Mouse (Mus musculus) bone marrow macrophage, adult 2 months (primary cell): ENCODE results near the gene Eipr1. TPM values are rescaled to one million over a fixed set of nuclear protein-coding genes. Genes with fewer than 3 reads are reported as not detected.

Experiments
- H3K27ac ChIP-seq: 2 replicates; pipeline ENCODE4 v1.5.1; 2012; ENCODE audit warnings: low read depth, low read length; ENCODE audit not compliant: insufficient read depth
- H3K4me1 ChIP-seq: 2 replicates; pipeline ENCODE4 v1.6.1; 2012; ENCODE audit warnings: low read length; ENCODE audit not compliant: control insufficient read depth, insufficient read depth
- H3K4me3 ChIP-seq: 2 replicates; pipeline ENCODE4 v1.5.1; 2012; ENCODE audit warnings: mild to moderate bottlenecking, low read length, moderate library complexity; ENCODE audit not compliant: insufficient read depth
- CTCF ChIP-seq: IDR thresholded peaks from 2 replicates; pipeline ENCODE4 v1.5.1; 2012; ENCODE audit warnings: low read depth, mild to moderate bottlenecking, low read length, moderate library complexity
- POLR2A ChIP-seq: IDR thresholded peaks from 2 replicates; pipeline ENCODE4 v1.6.1; 2012; ENCODE audit warnings: mild to moderate bottlenecking, low read depth, low read length, borderline replicate concordance
- polyA plus RNA-seq: library from polyadenylated mRNA; stranded (reverse); fragments of >200 nt; gene quantifications from 2 replicates; pipeline ENCODE4 v1.2.4, GENCODE M21; 2012; ENCODE audit not compliant: missing spikeins, insufficient read depth, insufficient read length

Gene Eipr1
- polyA plus RNA-seq, 1 experiment, result 12.9 TPM

DNA sequence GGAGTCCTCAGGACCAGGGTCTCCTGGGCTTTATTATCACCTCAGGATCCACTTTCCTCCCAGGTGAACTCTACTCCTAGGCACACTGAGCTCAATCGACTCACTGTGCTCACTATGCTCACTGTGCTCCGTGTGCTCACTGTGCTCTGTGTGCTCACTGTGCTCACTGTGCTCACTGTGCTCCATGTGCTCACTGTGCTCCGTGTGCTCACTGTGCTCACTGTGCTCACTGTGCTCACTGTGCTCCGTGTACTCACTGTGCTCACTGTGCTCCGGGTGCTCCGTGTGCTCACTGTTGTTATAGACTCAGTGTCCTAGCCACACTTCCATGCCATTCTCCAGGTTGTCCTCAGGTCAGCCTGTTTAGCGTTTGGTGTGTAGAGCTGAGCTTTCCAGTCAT is 18.4 kb downstream of the Eipr1 start:
- Histone ChIP-seq H3K4me3 (no peak overlapping the region), H3K4me1 (no peaks in the 10 kb centered on the region), H3K27ac (no peak overlapping the region)
- TF ChIP-seq CTCF (no peak), POLR2A (no peak)

DNA sequence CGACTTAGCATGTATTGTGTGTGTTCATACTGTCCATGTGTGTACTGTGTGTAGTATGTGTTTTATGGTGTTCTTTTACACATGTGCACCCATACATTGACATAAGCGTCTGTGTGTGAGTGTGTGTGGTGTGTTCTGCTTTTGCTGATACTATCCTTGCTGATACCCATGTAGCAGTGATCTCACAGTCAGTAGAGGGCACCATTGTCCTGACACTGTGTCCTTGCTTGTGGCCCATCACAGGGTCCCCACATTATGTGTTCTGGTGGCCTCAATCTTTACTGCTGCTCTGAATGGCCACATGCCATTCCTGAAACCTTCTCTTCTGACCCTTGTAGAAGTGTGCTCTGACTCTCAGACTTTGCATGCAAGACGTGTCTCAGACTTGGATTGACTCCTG is 22.2 kb downstream of the Eipr1 start:
- no peak overlapping the region for H3K4me3 ChIP-seq
- TF ChIP-seq CTCF (no peak), POLR2A (no peak)
- no peak overlapping the region for H3K27ac ChIP-seq
- H3K4me1 ChIP-seq, result no peaks in the 10 kb centered on the region

DNA sequence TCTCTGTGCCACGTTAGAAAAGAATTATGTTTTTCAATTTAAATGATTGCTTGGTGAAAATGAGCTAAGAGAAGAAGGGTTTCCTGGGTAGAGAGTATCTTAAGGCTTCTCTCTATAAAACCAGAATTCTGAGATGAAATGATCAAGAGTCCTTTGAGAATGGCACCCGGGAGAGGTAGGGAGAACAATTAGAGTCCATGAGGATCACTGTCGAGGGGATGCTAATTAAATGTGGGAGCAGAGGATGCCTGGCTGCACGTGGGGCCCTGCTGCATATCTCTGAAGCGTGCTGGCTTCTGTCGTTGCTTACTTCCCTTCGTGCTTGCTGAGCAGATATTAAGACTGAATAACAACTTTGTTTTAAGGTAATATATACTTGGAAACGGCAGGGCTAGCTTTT is 23.5 kb downstream of the Eipr1 start:
- Histone ChIP-seq H3K27ac (no peak overlapping the region), H3K4me3 (no peak overlapping the region), H3K4me1 (no peaks in the 10 kb centered on the region)
- no peak for TF ChIP-seq CTCF
- no peak for TF ChIP-seq POLR2A

DNA sequence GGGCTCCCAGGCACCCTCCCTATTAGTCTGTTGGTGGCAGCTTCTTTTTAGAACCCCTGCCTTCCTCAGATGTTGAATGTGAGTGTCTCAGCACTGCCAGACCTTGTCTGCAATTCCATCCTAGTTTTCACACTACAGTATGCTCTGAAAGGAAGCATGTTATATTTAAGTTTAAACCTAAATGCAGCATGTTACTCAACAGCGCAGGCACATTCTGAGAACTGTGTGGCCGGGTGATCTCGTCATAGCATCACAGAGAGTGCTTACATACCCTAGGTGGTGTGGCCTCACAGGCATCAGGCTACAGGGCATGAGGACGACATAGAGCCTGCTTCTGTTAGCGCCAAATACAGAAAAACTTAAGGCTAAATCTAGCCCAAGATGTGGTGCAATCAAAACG is 24.0 kb downstream of the Eipr1 start:
- TF ChIP-seq CTCF, result no peak
- no peak for TF ChIP-seq POLR2A
- Histone ChIP-seq H3K27ac (no peak overlapping the region), H3K4me1 (no peaks in the 10 kb centered on the region), H3K4me3 (no peak overlapping the region)

DNA sequence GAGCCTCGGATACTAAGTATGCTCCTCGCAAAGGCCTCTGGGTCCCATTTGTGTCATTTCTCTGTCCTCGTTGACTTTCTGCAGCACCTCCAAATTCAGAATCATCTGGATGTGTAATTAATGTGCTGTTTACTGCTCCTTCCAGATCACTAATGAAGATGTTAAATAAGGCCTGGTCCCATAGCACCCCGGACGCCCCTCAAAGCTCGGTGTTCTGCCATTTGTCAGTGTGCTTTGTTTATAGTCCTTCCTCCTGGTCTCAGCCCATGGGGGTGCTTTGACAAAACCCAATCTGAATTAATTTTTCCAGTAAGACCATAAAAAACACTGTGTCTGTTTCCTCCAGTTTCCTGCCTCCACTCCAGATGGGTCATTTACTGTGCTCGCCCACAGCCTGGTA is 28.6 kb downstream of the Eipr1 start:
- Histone ChIP-seq H3K4me1 (no peaks in the 10 kb centered on the region), H3K4me3 (no peak overlapping the region), H3K27ac (no peak overlapping the region)
- no peak for TF ChIP-seq CTCF

DNA sequence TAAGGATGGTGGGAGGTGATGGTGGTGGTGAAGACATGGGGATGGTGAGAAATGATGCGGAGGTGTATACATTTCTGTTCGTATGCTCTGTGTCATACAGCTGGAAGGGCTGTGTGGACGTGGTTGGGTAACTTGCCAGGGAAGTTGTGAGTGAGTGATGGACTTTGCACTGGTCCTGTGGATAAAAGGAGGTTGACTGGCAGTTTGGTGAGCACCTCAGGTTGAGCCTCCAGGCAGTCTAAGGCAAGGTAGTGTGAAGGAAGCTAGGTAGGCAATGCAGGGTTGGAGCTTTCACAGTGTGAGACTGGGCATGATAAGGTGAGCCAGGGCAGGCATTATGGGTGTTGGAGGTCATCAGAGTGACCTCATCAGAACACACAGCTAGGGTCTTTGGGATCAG is 31.0 kb downstream of the Eipr1 start:
- Histone ChIP-seq H3K4me3 (no peak overlapping the region), H3K27ac (no peak overlapping the region), H3K4me1 (no peaks in the 10 kb centered on the region)
- TF ChIP-seq POLR2A, result no peak
- TF ChIP-seq CTCF, result no peak

DNA sequence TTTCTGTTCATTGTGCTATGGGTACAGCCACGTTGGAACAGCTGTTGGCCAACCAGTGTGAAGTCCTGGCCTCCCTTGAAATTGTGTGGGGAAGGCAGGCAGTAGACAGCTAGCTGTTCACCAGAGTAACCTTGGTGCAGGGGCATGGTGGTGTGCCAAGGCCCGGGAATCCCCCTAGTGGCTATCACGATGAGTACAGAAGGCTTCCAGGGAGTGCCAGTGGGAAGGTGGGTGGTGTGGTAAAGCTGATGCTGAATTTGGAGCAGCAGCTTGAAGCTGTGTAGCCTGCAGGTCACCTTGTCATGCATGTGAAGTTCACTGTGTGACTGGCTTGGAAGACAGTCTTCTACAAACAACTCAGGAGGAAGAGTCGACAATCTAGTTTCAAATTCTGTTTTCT is 32.8 kb downstream of the Eipr1 start:
- H3K27ac ChIP-seq, result no peak overlapping the region
- no peak overlapping the region for H3K4me3 ChIP-seq
- no peak for TF ChIP-seq CTCF
- TF ChIP-seq POLR2A, result no peak
- no peaks in the 10 kb centered on the region for H3K4me1 ChIP-seq

DNA sequence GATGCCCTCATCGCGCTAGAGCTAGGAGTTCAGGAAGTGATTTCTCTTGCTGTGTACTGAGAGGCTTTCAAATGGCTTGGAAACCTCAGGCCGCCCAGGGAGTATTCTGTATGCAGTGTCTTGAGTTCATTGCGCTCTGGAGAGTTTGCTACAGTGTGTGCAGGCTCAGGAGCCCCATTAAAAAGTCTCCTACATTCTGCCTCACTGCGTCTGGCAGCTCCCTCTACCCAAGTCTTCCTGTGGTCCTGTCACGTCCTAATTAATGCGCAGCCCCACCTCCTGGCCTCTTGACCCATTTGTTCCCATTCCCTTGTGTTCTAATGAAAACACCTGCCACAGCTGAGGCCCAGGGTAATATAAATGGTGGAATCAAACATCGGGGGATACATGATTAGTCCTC is 33.3 kb downstream of the Eipr1 start:
- no peak overlapping the region for H3K4me3 ChIP-seq
- TF ChIP-seq CTCF (no peak), POLR2A (no peak)
- H3K4me1 ChIP-seq, result no peaks in the 10 kb centered on the region

DNA sequence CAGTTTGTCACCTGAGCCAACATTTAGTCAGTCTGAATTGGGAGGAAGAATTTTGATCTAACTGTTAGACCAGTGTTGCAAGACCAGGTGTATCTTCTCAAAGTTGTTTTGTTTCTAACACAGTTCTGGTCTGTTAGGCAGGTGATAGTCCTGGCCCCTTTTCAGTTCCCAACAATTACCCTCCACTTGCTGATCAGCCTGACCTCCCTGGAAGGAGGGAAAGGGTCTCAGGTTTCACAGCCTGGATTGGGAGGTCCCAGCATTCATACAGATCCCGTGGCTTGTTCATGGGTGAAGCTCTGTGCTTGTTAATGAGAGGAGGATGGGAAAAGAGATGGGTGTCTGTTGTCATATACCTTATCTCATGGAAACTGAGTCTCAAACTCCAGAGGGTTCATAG is 33.7 kb downstream of the Eipr1 start:
- H3K27ac ChIP-seq, result no peak overlapping the region
- no peaks in the 10 kb centered on the region for H3K4me1 ChIP-seq
- TF ChIP-seq CTCF (no peak), POLR2A (no peak)
- H3K4me3 ChIP-seq, result no peak overlapping the region

More for the DNA sequence above, 33.3 kb downstream of the Eipr1 start:
- H3K27ac ChIP-seq, result no peak overlapping the region

DNA sequence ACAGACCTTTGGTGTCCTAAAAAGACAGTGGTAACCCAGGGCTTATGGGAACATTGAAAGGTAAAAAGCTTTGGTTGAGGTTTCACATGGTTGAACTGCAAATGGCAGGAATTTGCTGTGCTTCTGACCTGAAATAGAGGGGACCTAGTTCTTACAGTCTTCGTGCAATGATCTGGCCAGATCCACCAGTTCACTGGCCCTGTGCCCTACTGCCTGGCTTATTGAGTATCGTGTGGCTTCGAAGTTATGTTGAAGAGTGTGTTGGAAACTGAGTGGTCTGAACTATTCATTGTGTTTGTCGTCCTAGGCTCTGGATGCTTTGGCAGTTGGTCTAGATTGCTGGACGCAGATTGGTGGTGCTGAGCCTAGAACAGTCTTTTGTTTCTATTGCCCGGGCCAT is 34.7 kb downstream of the Eipr1 start:
- H3K4me3 ChIP-seq, result no peak overlapping the region
- TF ChIP-seq POLR2A, result no peak
- no peak for TF ChIP-seq CTCF
- no peaks in the 10 kb centered on the region for H3K4me1 ChIP-seq

DNA sequence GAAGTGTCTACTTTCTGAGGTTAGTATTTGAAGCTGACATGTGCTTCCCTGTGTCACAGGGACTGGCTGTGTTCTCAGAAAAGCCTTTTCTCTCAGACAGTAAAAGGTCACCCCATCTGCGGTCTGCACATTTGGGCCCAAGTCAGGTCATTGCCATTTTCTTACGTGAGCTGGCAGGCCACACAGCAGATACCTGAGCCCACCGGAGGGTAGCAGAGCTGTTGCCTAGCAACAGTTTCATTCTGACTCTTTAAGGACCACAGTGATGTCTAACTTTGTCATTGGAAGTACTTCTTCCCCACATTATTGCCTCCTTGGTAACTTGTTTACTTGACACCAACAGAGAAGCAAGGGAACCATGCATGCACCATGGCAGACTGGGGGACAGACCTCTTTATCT is 41.0 kb downstream of the Eipr1 start:
- Histone ChIP-seq H3K4me1 (no peaks in the 10 kb centered on the region), H3K4me3 (no peak overlapping the region), H3K27ac (no peak overlapping the region)
- TF ChIP-seq CTCF (no peak), POLR2A (no peak)

More for the DNA sequence above, 34.7 kb downstream of the Eipr1 start:
- H3K27ac ChIP-seq, result no peak overlapping the region

DNA sequence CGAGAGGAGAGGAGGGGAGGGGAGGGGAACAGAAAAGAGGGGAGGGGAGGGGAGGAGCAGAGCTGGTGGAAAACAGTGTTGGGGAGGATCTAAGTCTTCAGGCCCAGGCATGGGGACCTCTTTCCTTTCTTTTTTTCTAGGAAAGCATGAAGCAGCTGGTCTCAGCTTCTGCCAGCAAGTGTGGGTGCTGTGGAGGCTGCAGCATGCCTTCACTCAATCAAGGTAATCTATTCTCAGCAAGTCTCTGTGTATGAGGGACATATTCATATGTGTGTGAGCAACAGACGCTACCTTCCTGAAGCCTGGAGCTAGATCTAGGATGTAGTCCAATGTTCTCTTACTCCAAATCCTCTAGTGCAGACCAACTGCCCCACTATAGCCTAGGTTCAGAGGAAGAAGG is 42.1 kb downstream of the Eipr1 start:
- no peak overlapping the region for H3K27ac ChIP-seq
- H3K4me1 ChIP-seq, result no peaks in the 10 kb centered on the region
- TF ChIP-seq POLR2A (no peak), CTCF (no peak)
- no peak overlapping the region for H3K4me3 ChIP-seq
